Mouse (Mus musculus) olfactory bulb, adult 2 months (tissue): ENCODE measurements around the gene Lrrc23.

Source experiments
- CTCF ChIP-seq: fragments of 200-500 bp; IDR thresholded peaks from 2 replicates; pipeline ENCODE4 v1.5.1; 2012; ENCODE audit warnings: low read depth, mild to moderate bottlenecking, low read length, moderate library complexity; ENCODE audit not compliant: insufficient read depth
- POLR2A ChIP-seq: fragments of 200-500 bp; IDR thresholded peaks from 2 replicates; pipeline ENCODE4 v1.6.1; 2012; ENCODE audit warnings: mild to moderate bottlenecking, low read depth, low read length, moderate library complexity; ENCODE audit not compliant: insufficient read depth

DNA sequence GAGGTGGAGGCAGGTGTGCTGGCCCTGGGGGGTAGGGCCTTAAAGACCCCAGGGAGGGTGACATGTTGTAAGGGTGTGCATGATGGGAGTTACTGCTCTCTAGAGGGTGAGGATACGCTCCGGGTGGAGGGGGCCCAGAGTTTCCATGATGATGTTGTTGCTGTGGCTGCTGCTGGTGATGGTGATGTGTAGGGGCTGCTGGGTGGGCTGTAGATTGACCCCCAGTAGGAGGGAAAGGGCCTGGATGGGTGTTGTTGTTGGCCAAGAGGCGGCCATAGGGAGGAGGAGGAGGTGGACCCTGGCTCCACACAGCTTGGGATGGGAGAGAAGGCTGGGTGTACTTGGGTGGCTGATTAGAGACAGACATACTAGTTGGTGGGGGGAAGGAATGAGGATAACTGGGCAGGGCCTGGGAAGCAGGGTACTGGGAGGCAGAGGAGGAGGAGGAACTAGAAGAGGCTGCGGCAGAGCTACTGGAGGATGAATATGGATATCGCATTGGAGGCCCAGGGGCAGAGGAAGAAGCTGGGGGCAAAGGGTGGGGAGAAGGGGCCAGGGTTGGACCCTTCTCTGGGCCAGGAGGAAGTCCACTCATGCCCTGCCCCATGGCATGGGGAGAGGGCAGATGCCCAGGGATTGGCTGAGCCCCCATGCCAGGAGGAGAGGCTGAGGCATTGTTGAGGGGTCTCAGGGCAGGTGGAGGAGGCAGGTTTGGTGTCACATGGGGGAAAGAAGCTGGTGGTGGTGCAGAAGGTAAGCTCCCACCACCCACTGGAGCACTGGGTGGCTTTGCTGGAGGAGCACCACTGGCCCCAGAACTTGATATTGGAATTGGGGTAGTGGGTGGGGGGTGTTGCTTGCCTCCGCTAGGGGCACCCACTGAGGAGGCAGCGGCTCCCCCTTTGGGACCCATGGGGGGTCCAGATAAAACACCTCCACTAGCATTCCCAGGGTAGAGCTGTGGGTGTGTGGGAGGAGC is 32.6 kb downstream of the Lrrc23 start:
- TF ChIP-seq CTCF = no peak
- TF ChIP-seq POLR2A = no peak
